Mouse (Mus musculus) neutrophil, adult 5-6 weeks (primary cell): ENCODE results near the gene Cmtm1. TPM values are rescaled to one million over a fixed set of nuclear protein-coding genes. Genes with fewer than 3 reads are reported as not detected.
"Not testable (repeated sequence)": the region's sequence is repeated elsewhere in the genome, so short reads cannot be mapped to it uniquely, and the experiment has no call there.

ENCODE experiments used
- ATAC-seq: fragments of 151-379, 151-347 bp; 2 replicates; pipeline ENCODE4 v1.8.0; 2017; ENCODE audit warnings: mild to moderate bottlenecking, moderate TSS enrichment; ENCODE audit not compliant: insufficient number of reproducible peaks, poor library complexity, low FRiP score, severe bottlenecking; ENCODE audit errors: extremely low read depth
- total RNA-seq: library from RNA; stranded (forward); fragments of 200-1000 nt; gene quantifications from 2 replicates; pipeline ENCODE4 v1.2.3, GENCODE M21; 2017

The Cmtm1 gene
- total RNA-seq, 1 experiment from 2014 or later: not detected

DNA sequence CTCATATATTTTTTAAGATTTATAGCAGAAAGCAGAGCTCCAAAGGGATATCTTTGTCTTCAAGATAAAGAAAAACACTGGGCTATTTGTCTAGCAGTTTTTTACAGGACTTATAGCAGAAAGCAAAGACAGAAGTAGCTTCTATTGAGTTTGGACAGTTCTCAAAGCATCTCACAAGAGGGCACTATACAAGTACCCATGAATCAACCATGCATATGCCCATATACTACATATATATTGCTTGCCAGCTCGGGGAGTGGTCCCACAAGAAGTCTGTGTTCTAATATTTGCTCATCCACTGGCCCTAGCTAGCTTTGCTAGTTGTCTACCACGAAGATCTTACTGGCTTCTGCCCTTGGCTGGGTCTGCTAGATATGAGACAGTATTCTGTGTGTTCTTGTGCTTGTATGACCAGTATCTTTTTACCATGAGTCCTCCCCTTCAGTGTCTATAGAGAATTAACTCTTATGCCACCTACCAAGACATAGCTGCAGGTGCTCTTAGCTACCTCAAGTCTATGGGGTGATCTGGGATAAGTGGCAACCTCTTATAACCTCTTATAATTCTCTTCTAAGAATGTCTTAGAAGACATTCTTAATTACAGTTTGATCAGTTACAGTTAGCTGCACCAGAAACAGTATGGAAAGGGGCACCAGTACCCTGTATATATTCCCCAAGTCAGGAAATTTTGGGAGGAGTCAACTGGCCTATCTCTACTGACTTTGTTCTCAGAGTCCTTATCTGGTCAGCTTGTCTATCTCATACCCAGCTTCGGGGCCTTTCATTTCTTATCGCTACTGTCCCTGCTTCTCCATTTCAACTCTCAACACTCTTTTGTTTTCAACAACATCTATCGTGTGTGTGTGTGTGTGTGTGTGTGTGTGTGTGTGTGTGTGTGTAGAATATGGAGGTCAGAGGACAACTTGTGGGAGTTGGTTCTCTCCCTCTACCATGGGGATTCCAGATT, 23.0 kb upstream of the Cmtm1 start:
- no peak for ATAC-seq

DNA sequence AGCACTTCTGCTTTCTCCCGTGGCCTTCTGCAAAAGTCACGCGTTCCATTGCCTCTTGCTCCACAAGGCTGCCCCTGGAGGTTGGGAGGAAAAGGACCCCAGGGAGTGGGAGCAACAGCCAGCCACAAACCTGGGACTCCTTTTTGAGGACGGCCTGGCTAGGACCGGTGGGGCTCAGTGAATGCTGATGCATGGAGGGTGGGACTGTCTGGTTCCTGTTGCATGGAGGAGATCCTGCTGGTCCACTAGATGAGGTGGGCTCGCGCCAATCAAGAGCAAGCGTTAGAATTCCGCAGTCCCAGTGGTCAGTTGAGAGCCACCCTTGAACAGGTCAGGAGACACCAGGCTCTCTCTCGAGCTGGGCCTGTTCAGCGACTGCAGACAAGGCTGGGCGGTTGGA, 12.0 kb upstream of the Cmtm1 start, which contains the start of gene Cmtm2b:
Cmtm2b (plus strand) TSS at position 301 of the 400 bp plus-strand sequence.
- not testable (repeated sequence) for ATAC-seq

DNA sequence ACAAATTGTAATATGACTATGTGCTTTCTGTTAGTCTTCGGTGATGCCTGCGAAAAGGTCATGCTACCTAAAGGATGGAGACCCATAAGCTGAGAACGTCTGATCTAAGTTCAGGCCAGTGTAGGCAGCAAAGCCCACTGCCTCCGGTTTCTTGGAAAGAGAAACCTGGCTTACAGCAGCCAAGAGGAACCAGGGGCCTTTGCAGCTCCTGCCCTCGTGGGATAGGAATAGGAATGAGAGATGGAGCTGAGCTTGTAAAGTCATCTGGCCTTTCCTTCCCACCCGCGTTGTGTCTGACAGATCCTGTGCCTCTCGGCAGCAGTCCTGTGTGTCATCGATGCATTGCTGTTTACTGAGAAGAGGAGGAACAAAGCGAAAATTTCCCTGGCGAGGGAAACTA, 11.3 kb upstream of the Cmtm1 start, which contains the start of gene Gm11020:
Gm11020 (plus strand) TSS at position 301 of the 400 bp plus-strand sequence.
- not testable (repeated sequence) for ATAC-seq

DNA sequence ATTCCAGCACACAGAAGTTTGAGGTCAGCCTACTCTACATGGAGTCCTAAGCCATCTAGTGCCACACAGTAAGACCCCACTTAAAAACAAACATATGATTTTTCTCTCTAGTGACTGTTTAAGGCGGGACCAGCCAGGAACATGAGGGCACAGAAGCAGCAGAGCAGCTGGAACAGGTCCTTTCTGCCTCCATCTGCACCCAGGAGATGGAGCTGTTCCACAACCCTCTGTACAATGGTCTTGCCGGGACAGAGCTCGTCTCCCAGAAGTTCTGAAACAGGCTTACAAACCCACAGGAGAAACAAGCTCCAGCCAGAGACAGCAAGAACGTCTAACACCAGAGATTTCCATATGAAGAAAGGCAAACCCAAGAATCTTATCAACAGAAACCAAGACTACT, 3.4 kb upstream of the Cmtm1 start:
- no peak for ATAC-seq

DNA sequence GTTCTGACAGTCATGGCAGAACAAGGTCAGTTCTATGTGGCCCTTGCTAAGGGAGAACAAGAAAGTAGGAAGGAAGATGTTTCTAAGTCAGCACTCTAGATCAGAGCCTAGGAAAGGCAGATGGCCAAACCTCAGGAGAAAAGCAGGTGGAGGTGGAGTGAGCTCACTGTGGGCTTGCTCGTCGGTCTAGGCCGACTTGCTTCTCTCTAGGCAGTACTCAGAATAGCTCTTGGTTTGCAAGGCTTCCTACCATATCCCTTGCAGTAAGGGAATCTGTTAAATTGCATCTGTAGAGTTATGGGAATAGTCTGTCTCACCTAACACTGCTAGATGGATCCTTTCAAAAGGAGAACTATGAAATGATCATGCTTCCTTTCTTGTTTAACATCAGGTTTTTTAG, 2.1 kb upstream of the Cmtm1 start:
- not testable (repeated sequence) for ATAC-seq

DNA sequence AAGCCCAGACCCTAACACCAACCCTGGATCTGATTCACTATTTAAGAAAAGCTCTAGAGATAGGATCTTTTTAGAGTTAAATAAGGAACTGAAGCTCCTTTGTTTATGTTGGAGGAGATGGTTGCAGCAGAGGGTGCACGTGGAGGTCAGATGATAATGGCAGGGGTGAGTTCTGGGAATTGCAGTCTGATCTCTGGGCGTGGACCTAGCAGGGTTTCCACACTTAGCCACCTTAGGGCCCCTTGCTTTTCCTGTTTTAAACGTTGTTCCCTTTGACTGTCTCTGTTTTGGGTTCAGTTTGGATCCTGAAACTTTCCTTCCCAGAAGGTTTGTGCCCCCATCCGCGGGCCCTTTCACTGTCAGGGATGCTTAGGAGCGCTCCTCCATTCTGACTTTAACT, 1.6 kb downstream of the Cmtm1 start:
- ATAC-seq: not testable (repeated sequence)

DNA sequence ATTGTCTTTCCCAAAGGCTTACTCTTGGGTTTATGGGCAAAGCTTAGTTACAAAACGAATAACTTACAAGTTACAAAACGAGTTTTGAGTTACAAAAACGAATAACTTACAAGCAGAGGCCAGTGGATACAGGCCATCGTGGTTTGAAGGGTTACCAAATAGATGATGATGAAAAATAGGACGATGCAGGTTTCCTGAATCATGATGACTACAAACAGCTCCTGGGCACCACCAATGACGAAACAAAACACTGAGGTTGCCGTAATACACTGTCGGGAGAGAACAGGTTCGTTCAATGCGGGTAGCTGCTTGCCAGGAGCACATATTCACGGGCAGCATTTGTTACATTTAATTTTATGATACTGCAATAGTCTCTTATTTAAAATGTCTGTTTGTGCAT, 5.0 kb downstream of the Cmtm1 start:
- no peak for ATAC-seq

DNA sequence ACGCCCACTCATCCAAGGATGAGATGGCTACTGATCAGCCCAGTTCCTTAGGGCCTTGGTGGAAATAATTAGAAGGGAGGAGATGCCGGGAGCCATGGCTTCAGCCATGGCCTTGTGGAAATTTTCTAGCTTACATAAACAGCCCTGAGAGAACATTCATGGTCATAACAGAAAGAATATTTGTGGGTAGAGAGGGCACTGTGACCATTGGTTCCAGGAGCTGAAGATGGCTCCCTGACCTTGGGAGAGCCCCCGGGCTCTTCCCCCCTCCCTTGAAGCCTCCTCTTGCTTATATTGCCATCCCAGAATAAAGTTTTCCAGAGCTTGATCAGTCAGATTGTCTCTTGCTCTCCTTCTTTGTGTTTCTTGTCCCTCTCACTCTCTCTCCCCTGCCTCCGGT, 7.4 kb downstream of the Cmtm1 start:
- not testable (repeated sequence) for ATAC-seq

DNA sequence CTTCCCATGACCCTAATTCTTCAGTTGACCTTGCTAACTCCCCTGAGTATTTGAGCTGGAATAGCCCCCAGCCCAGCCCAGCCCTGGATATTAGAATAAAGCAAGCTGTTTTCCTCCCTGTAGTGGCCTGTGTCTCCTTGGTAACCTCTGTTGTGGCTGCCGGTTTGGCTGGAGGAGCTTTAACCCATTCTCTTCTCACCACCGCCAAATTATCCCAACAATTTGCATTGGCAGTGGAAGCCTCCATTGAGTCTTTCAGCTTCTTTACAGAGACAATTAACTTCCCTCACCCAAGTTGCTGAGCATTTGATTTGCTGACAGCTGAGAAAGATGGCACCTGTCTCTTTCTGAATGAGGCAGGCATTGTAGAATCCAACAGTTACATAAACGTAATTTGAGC, 8.4 kb downstream of the Cmtm1 start:
- not testable (repeated sequence) for ATAC-seq

DNA sequence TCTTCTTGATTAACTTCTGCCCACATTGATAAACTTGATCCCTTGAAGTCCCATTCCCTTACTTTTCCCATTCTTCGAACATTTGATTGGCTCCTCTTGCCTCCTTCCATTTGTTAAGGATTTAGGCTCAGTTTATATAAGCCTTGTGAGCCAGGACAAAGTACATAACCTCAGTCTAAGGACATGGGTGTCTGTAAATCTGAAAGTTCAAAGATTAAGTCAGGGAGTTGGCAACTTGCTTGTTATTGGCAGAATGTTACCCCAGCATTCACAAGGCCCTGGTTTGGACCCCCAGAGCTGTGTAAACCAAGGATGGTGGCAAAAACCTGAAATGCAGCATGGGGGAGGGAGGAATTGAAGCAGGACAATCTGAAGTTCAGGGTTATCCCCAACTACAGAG, 15.5 kb downstream of the Cmtm1 start:
- ATAC-seq: no peak

DNA sequence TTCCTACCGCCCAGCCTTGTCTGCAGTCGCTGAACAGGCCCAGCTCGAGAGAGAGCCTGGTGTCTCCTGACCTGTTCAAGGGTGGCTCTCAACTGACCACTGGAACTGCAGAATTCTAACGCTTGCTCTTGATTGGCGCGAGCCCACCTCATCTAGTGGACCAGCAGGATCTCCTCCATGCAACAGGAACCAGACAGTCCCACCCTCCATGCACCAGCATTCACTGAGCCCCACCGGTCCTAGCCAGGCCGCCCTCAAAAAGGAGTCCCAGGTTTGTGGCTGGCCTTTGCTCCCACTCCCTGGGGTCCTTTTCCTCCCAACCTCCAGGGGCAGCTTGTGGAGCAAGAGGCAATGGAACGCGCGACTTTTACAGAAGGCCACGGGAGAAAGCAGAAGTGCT, 16.9 kb downstream of the Cmtm1 start, which contains the start of gene Cmtm2a:
Cmtm2a (minus strand) TSS at position 101 of the 400 bp plus-strand sequence.
- not testable (repeated sequence) for ATAC-seq

DNA sequence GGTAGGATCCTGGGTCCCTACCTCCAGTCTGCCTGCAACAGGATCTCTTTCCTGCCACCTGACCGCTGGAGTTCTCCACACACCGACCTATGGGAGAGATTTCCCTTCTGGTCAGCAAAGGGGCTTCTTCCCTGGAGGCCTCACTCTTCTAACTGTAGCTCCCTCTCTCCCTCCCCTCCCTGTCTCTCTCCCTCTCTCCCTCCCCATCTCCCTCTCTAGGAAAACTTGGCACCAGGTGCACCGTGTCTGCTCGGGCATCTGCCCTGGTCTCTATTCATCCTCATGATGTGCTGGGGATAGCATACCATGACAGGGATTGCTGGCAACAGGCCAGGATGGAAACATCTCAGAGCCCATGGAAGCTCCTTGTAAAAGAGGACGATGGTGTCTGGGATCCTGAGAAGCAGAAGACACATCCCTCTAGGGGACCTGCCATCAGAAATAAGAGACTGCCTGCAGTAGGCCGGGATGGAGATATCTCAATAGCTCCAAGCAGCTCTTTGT, 41.0 kb downstream of the Cmtm1 start:
- no peak for ATAC-seq

DNA sequence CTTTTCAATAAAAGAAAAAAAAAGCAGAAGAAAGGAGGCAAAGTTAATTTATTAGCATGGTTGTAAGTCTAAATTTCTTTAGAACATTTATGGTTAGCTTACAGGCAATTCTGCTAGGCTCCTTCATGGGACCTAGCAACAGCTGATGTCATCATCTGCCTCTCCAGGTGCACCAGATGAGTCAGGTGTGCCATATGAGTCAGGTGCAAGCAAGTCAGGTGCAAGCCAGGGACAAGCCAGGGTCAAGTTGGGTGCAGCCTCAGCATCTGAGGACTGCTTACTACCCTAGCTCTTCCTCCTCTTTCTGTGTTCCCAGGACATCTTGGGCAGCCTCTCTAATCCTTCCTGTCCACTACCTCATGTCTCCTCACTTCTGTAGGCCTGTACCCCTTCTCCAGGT, 41.6 kb downstream of the Cmtm1 start:
- no peak for ATAC-seq

DNA sequence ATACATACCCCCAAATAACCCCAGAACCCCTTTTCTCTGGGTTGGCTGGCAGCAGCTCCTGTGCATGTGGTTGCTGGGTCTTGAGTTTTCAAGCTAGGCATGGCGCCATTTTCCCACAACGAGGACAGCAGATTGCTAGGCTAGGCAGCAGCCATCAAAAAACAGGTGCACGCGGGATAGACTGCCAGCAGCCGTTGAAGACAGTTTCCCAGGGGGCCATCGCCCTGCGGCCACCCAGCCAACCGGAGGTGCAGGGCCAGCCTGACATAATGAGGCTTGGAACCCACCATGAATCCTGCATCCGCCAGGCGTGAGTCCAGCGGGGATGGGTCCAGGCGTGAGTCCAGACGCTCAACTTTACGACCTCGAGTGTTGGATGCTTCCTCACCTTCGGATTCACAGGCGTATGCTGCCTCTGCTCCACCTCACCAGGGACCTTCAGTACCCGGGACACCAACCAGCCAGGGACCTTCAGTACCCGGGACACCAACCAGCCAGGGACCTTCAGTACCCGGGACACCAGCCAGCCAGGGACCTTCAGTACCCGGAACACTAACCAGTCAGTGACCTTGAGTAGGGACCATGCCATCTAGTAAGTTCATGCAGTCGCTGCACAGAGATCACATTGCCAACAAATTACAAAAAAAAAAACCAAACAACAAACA, 45.5 kb downstream of the Cmtm1 start:
- not testable (repeated sequence) for ATAC-seq

DNA sequence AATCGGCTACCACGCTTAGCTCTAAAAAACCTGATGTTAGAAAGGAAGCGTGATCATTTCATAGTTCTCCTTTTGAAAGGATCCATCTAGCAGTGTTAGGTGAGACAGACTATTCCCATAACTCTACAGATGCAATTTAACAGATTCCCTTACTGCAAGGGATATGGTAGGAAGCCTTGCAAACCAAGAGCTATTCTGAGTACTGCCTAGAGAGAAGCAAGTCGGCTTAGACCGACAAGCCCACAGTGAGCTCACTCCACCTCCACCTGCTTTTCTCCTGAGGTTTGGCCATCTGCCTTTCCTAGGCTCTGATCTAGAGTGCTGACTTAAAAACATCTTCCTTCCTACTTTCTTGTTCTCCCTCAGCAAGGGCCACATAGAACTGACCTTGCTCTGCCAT, 48.1 kb downstream of the Cmtm1 start:
- not testable (repeated sequence) for ATAC-seq

DNA sequence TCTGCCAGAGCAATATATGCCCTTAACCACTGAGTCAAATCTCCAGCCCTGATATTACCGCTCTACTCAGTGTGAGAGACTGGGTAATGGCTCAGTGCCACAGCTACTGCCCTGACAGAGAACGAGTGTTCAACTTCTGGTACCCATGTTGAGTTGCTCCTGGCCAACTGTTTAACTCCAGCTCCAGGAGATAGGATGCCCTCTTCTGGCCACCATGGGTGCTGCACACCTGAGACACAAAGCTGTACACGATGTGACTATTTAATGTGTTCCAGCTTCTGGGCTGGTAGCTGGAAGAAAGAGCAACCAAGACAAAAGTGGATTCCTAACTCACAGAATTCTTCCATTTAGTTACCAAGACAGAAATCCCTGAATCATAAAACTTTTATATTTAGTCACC, 56.9 kb downstream of the Cmtm1 start:
- peak; percentile 65 for ATAC-seq

DNA sequence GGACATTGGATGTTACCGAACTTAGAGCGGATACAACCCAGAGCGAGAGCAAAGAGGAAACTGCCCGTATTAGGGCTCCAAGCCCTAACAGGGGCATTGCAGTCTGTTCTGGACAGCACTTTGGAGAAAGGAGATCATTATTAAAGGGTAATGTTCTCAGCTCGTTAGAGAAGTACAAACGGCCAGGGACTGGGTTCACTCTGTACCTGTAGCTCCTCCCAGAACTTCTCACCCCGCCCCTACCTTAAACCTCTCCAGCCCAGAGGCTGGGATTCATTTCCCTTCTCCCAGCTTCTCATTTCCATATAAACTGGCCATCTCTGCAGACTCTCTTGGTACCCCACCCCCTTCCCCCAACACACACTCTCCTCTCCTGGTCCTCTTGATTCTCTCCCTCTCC, 58.5 kb downstream of the Cmtm1 start:
- no peak for ATAC-seq

DNA sequence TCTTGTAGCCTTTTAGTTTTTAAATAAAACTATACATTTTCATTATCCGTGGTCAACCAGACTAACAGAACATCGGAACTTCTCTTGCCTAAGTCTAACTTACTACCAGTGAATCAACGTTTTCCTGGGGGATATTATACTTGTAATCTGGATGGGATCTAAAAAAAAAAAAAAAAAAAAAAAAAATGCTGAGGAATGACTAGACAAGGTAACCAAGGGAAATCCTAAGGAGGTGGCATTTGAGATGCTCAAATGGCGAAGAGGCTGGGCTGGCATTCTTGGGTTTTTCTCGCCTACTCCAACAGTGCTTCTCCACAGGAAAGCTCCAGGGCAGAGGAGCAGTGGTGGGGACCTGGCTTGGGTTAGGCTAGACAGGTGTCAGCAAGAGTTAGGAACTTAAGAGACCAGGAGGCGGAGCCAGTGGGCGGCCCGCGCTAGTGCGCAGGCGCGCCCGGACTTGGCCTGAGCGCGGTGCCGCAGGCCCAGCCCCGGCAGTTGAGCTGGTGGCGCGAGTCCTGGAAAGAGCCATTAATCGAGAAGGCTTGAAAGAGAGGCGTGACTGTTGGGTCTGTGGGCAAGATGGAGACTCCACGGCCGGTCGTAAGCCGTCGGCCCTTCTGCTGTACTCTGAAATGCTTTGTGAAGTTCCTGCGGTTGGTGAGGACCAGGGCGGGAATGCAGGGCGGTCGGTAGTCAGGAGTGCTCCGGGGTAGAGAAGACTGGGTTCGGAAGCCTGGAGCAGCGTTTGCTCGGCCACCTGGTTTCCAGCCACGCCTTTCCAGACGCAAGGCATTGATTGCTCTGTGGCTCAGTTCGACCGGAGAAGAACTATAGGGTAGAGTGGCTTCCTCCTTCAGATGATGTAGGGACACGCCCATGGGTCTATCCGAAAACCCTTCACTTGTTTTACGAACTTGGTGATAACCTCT, 59.2 kb downstream of the Cmtm1 start, which contains the start of gene Cklf:
Cklf (plus strand) TSS at position 423 of the 929 bp plus-strand sequence.
- ATAC-seq: peak; percentile 31
